11 mouse cellular contexts compared by ENCODE assay signal in genomic region chr6:31197631-31198338, GRCm38 (mm10).
DNase-seq lines count a peak whose midpoint lies in the region; ATAC-seq and TF ChIP-seq lines count a peak whose summit lies in the region.
"Had no signal": no experiment of that assay in that cellular context is flagged by ENCODE, and none has a peak within 500 bp of the region (broad histone marks: within the 10 kb centered on the region; RNA-seq: fewer than 3 reads in every experiment).

No protein-coding gene starts in this region.

- no peaks in the 10 kb centered on the region for H3K9me3 ChIP-seq in heart, embryonic 12.5 days (replicated peaks)
- H3K9me3 ChIP-seq: hindbrain, embryonic 13.5 days; liver, embryonic 15.5 days had no signal

- DNase-seq in heart, adult 2 months = no peak
- DNase-seq in retina, postnatal 1 day = peak; percentile 34
- no peak for DNase-seq in retina, embryonic 14.5 days (ENCODE audit: low spot score)
- DNase-seq in cerebellum, adult 18-20 months = peak; percentile 63 to 66
- DNase-seq in naive thymus-derived CD4-positive, alpha-beta T cell, adult 2 months (ENCODE audit: low read depth) = peak; percentile 53
- no peak for DNase-seq in gastrocnemius, postnatal 14 days
- no peak for DNase-seq in right cerebral cortex, adult 18-20 months

- WGBS in heart, adult 2 months = 53% methylated on average over 4 of the region's 4 CpGs
- 50% methylated on average over 4 of the region's 4 CpGs for WGBS in heart, embryonic 12.5 days

- H3K36me3 ChIP-seq in heart, adult 2 months (ENCODE audit: control insufficient read depth, insufficient read depth, low read length) = peaks cover 40% of the 10 kb centered on the region
- no peaks in the 10 kb centered on the region for H3K36me3 ChIP-seq in heart, embryonic 12.5 days
- H3K36me3 ChIP-seq: hindbrain, embryonic 13.5 days; liver, embryonic 15.5 days had no signal

- H3K27me3 ChIP-seq in heart, adult 2 months (ENCODE audit: control insufficient read depth, insufficient read depth, low read length) = no peaks in the 10 kb centered on the region
- no peaks in the 10 kb centered on the region for H3K27me3 ChIP-seq in heart, embryonic 12.5 days (replicated peaks)
- H3K27me3 ChIP-seq: hindbrain, embryonic 13.5 days; liver, embryonic 15.5 days had no signal

- ATAC-seq in heart, embryonic 12.5 days (ENCODE audit: insufficient number of reproducible peaks, low FRiP score) = no peak

- no peak overlapping the region for H3K4me2 ChIP-seq in heart, embryonic 12.5 days
- H3K4me2 ChIP-seq: hindbrain, embryonic 13.5 days; liver, embryonic 15.5 days had no signal

- intact Hi-C loops in heart, adult 2 months (cut with DNase I) = loop anchor here (2.0 kb wide), 1 partner anchor 15 kb away; no protein-coding TSS in a partner anchor
- intact Hi-C loops in gastrocnemius, postnatal 14 days (cut with DNase I; ENCODE audit: low total_unique reads) = loop anchor here (10.0 kb wide), 2 partner anchors 197 to 257 kb away; partner anchors contain the start of gene Mkln1

- peak; percentile 59 for TF ChIP-seq CTCF in heart, adult 2 months (IDR thresholded peaks at IDR 0.05)

- peaks cover 28% of the 10 kb centered on the region for H3K4me1 ChIP-seq in heart, adult 2 months (ENCODE audit: control insufficient read depth, insufficient read depth, low read length)
- peaks cover 19% of the 10 kb centered on the region for H3K4me1 ChIP-seq in heart, embryonic 12.5 days (replicated peaks)
- H3K4me1 ChIP-seq: hindbrain, embryonic 13.5 days; liver, embryonic 15.5 days had no signal

- no peak overlapping the region for H3K9ac ChIP-seq in heart, adult 2 months (ENCODE audit: low read depth, low read length)
- no peak overlapping the region for H3K9ac ChIP-seq in heart, embryonic 12.5 days
- H3K9ac ChIP-seq: hindbrain, embryonic 13.5 days; liver, embryonic 15.5 days had no signal

- no peak for TF ChIP-seq POLR2A in heart, adult 2 months (IDR thresholded peaks at IDR 0.05; ENCODE audit: insufficient read depth, low read depth, low read length)

- H3K4me3 ChIP-seq in heart, adult 2 months = no peak overlapping the region
- no peak overlapping the region for H3K4me3 ChIP-seq in heart, embryonic 12.5 days
- H3K4me3 ChIP-seq: erythroblast, embryonic 14.5 days; hindbrain, embryonic 13.5 days; liver, embryonic 15.5 days had no signal

- no peak for TF ChIP-seq EP300 in heart, adult 2 months (IDR thresholded peaks at IDR 0.05; ENCODE audit: insufficient read depth, low read depth, low read length)

- no peak overlapping the region for H3K27ac ChIP-seq in heart, adult 2 months
- no peak overlapping the region for H3K27ac ChIP-seq in heart, embryonic 12.5 days (ENCODE audit: poor library complexity, severe bottlenecking)
- H3K27ac ChIP-seq: hindbrain, embryonic 13.5 days; liver, embryonic 15.5 days had no signal

- H3K79me2 ChIP-seq in heart, adult 2 months (replicated peaks; ENCODE audit: control insufficient read depth, insufficient read depth, low read length) = peaks cover 20% of the 10 kb centered on the region

Comparison
In these comparisons a context has a peak if more than half of its experiments do, and no peak if none do; other contexts are left out.
1. DNase-seq: peak in retina, postnatal 1 day (single experiment), cerebellum, adult 18-20 months (2 of 2) and naive thymus-derived CD4-positive, alpha-beta T cell, adult 2 months (single experiment); none in heart, adult 2 months (0 of 2), retina, embryonic 14.5 days (single experiment), gastrocnemius, postnatal 14 days (single experiment) and right cerebral cortex, adult 18-20 months (single experiment).